Mouse (Mus musculus): ENCODE measurements around the gene Ubl7. TPM values are rescaled to one million over a fixed set of nuclear protein-coding genes. Genes with fewer than 3 reads are reported as not detected.

Gene Ubl7
- total and polyA plus RNA-seq, 2 experiments from 2014 or later: 116 to 152 TPM

GRCm38 (mm10) chr9:57945771-57946616, 35.2 kb downstream of the Ubl7 start:
- H3K4me1 ChIP-seq (ENCODE audit: insufficient read depth, low read length): peaks cover 35% of the 10 kb centered on the region
- 0 out of 2 replicates have a peak overlapping the region, but pooled peaks have one; percentile 13 for H3K9ac ChIP-seq (replicated peaks; ENCODE audit: low read length)
- no peaks in the 10 kb centered on the region for H3K27me3 ChIP-seq (ENCODE audit: insufficient read depth, low read length)
- H3K4me2 ChIP-seq (ENCODE audit: low read depth, low read length): no peak overlapping the region
- no peak for TF ChIP-seq CTCF (IDR thresholded peaks at IDR 0.05; ENCODE audit: low read depth)
- no peaks in the 10 kb centered on the region for H3K36me3 ChIP-seq (ENCODE audit: insufficient read depth, low read length)
- no peaks in the 10 kb centered on the region for H3K9me3 ChIP-seq (ENCODE audit: low read length)
- WGBS: 66% methylated on average over 8 of the region's 8 CpGs
- H3K4me3 ChIP-seq (ENCODE audit: low read length): no peak overlapping the region
- DNase-seq (ENCODE audit: low spot score) (no peak), ATAC-seq (no peak)
- H3K27ac ChIP-seq: no peak overlapping the region

- WGBS: 56% methylated on average over 7 of the region's 7 CpGs
- no peak for ATAC-seq
- no peak for TF ChIP-seq CTCF (IDR thresholded peaks at IDR 0.05; ENCODE audit: low read depth)
Measured at GRCm38 (mm10) chr9:57947381-57948030, 36.7 kb downstream of the Ubl7 start.

DNA sequence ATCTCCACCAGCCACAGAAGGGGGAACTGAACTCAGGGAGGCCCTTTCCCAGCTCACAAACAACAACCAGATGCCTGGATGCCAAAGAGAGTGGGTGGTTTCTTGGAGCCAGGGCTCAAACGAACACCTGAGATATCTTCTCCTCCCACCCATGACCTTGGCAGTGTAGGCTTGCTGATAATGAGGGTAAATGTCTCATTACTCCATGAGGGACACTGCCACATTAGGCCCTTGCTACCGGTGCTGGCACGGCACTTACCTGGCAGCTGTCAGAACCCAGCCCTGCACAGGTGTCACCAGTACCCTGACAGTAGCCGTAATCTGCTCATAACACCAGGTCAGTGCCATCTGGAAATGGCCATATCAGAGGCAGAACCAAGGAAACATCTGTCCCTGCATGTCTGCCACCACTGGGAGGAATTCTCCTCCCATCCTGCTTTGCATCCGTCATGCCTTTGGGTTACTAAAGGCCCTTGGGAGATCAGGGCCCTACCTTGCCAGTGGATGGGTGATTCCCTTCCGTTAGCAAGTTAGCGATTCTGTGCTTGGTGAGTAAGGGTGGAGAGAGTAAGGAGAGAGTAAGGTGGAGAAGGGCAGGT, 37.7 kb downstream of the Ubl7 start:
- Histone ChIP-seq H3K9me3 (ENCODE audit: low read length) (no peaks in the 10 kb centered on the region), H3K27ac (no peak overlapping the region), H3K4me1 (ENCODE audit: insufficient read depth, low read length) (peaks cover 45% of the 10 kb centered on the region), H3K4me3 (ENCODE audit: low read length) (no peak overlapping the region), H3K27me3 (ENCODE audit: insufficient read depth, low read length) (no peaks in the 10 kb centered on the region), H3K4me2 (ENCODE audit: low read depth, low read length) (no peak overlapping the region), H3K9ac (replicated peaks; ENCODE audit: low read length) (no peak overlapping the region), H3K36me3 (ENCODE audit: insufficient read depth, low read length) (no peaks in the 10 kb centered on the region)
- WGBS: 71% methylated on average over 7 of the region's 7 CpGs
- DNase-seq (ENCODE audit: low spot score) (no peak), ATAC-seq (no peak)
- TF ChIP-seq CTCF (IDR thresholded peaks at IDR 0.05; ENCODE audit: low read depth): no peak

More at GRCm38 (mm10) chr9:57947381-57948030, 36.7 kb downstream of the Ubl7 start:
- Histone ChIP-seq H3K4me2 (ENCODE audit: low read depth, low read length) (no peak overlapping the region), H3K27ac (no peak overlapping the region), H3K36me3 (ENCODE audit: insufficient read depth, low read length) (no peaks in the 10 kb centered on the region), H3K9me3 (ENCODE audit: low read length) (no peaks in the 10 kb centered on the region), H3K4me1 (ENCODE audit: insufficient read depth, low read length) (peaks cover 39% of the 10 kb centered on the region), H3K27me3 (ENCODE audit: insufficient read depth, low read length) (no peaks in the 10 kb centered on the region), H3K9ac (replicated peaks; ENCODE audit: low read length) (no peak overlapping the region), H3K4me3 (ENCODE audit: low read length) (no peak overlapping the region)
- no peak for DNase-seq (ENCODE audit: low spot score)

- H3K36me3 ChIP-seq (ENCODE audit: insufficient read depth, low read length): no peaks in the 10 kb centered on the region
- peaks cover 45% of the 10 kb centered on the region for H3K4me1 ChIP-seq (ENCODE audit: insufficient read depth, low read length)
- no peak for TF ChIP-seq CTCF (IDR thresholded peaks at IDR 0.05; ENCODE audit: low read depth)
- 52% methylated on average over 8 of the region's 8 CpGs for WGBS
- no peak overlapping the region for H3K9ac ChIP-seq (replicated peaks; ENCODE audit: low read length)
- no peaks in the 10 kb centered on the region for H3K27me3 ChIP-seq (ENCODE audit: insufficient read depth, low read length)
- peak overlapping the region; percentile 27; the same call in 1 of the 2 replicates for H3K4me2 ChIP-seq (ENCODE audit: low read depth, low read length)
- no peak for DNase-seq (ENCODE audit: low spot score)
- no peak overlapping the region for H3K27ac ChIP-seq
- no peak for ATAC-seq
- no peaks in the 10 kb centered on the region for H3K9me3 ChIP-seq (ENCODE audit: low read length)
- H3K4me3 ChIP-seq (ENCODE audit: low read length): no peak overlapping the region
Measured at GRCm38 (mm10) chr9:57949102-57949704, 38.4 kb downstream of the Ubl7 start.

DNA sequence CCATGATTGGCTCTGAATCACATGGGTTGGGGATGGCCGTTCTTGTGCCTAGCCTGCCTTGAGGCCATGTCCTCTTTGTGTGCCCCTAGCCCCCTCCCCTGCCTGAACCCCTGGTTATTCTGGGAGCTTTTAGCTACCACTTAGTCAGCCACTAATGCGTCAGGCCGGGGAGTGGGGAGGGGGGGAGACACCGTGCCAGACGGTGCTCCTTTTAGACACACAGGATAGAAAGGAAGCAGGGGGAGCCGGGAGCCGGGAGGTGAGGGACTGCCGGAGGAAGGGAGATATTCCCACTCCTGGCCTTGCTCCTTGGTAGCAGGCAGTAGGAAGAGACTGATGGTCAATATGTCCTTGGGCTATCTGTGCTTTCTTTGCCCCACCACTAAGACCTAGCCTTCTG, 39.1 kb downstream of the Ubl7 start:
- Histone ChIP-seq H3K27me3 (ENCODE audit: insufficient read depth, low read length) (no peaks in the 10 kb centered on the region), H3K4me2 (ENCODE audit: low read depth, low read length) (peak overlapping the region; percentile 27; the same call in 1 of the 2 replicates), H3K4me1 (ENCODE audit: insufficient read depth, low read length) (peaks cover 45% of the 10 kb centered on the region), H3K4me3 (ENCODE audit: low read length) (no peak overlapping the region), H3K9ac (replicated peaks; ENCODE audit: low read length) (no peak overlapping the region), H3K9me3 (ENCODE audit: low read length) (no peaks in the 10 kb centered on the region), H3K27ac (0 out of 2 replicates have a peak overlapping the region, but pooled peaks have one; percentile 26), H3K36me3 (ENCODE audit: insufficient read depth, low read length) (no peaks in the 10 kb centered on the region)
- 32% methylated on average over 8 of the region's 8 CpGs for WGBS
- ATAC-seq (no peak), DNase-seq (ENCODE audit: low spot score) (no peak)
- TF ChIP-seq CTCF (IDR thresholded peaks at IDR 0.05; ENCODE audit: low read depth): no peak

DNA sequence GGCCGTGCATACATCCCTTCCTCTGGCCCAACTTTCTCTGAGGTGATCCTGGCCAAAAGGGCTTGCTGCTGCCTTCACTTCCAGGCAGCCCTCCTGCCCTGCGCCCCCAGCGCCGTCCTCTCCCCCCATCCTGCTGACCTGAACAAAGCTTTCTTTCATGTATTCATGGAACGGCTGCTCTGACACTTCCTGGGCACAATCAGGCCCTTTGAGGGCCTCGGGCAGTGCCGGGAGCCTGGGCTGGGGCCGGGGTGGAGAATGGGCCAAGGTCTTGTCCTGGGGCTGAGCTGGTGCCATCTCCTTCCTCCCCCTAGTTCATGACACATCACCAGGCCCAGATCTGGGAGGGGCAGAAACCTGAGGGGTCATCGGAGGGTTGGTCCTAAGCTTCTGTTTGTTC, 39.7 kb downstream of the Ubl7 start:
- Histone ChIP-seq H3K27ac (0 out of 2 replicates have a peak overlapping the region, but pooled peaks have one; percentile 26), H3K4me1 (ENCODE audit: insufficient read depth, low read length) (peaks cover 41% of the 10 kb centered on the region), H3K9ac (replicated peaks; ENCODE audit: low read length) (peak overlapping the region; percentile 28; the same call in 1 of the 2 replicates), H3K9me3 (ENCODE audit: low read length) (no peaks in the 10 kb centered on the region), H3K36me3 (ENCODE audit: insufficient read depth, low read length) (peaks cover 3% of the 10 kb centered on the region; the same call in 1 of the 2 replicates), H3K4me2 (ENCODE audit: low read depth, low read length) (peak overlapping the region; percentile 27; the same call in 1 of the 2 replicates), H3K4me3 (ENCODE audit: low read length) (no peak overlapping the region), H3K27me3 (ENCODE audit: insufficient read depth, low read length) (no peaks in the 10 kb centered on the region)
- WGBS: 31% methylated on average over 9 of the region's 9 CpGs
- TF ChIP-seq CTCF (IDR thresholded peaks at IDR 0.05; ENCODE audit: low read depth): no peak
- ATAC-seq: peak; percentile 58
- no peak for DNase-seq (ENCODE audit: low spot score)
